Mouse (Mus musculus) gastrocnemius, postnatal 4 days (tissue): ENCODE measurements around the gene Utrn. TPM values are rescaled to one million over a fixed set of nuclear protein-coding genes. Genes with fewer than 3 reads are reported as not detected.

Experiments used
- DNase-seq, 2 experiments: peaks; one replicate each; pipeline ENCODE4 v3.0.0; 2021 to 2022; ENCODE audit warnings: low spot score in 2 of 2, mixed read lengths in 2 of 2
- total RNA-seq, 2 experiments: library from RNA; stranded (reverse); gene quantifications; 2 replicates each; pipeline ENCODE4 v1.2.3; 2021

Gene Utrn
- total RNA-seq, 2 experiments from 2014 or later = 95.1 to 101 TPM

- DNase-seq = no peak
Observed at GRCm38 (mm10) chr10:12549261-12549660, 319.9 kb downstream of the Utrn start.

DNA sequence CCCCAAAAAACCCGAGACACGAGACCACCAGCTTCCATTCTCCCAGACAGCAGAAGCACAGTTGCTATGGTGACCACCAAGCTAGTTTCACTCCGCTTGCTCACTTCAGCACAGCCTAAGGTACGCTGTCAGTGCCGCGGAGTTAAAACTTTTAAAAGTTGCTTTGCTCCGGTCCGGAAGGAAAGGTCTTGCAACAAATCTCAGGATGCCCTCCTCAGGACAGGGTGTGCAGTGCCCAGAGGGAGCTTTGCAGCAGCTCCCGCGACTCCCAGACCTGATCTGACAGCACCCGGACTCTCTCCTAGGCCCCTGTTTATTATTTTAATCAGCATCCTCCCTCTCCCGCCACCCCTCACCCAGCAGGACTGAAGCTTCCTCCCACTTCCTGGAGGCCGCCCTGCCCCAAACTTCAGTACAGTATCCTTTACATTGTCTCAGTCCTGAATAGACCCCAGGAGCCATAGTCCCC lies 320.5 kb downstream of the Utrn start:
- peak in 1 of 2 experiments; percentile 17 for DNase-seq

GRCm38 (mm10) chr10:12547037-12547625 lies 322.0 kb downstream of the Utrn start:
- DNase-seq = peak in 1 of 2 experiments; percentile 10

GRCm38 (mm10) chr10:12545440-12545839 lies 323.7 kb downstream of the Utrn start:
- no peak for DNase-seq

DNA sequence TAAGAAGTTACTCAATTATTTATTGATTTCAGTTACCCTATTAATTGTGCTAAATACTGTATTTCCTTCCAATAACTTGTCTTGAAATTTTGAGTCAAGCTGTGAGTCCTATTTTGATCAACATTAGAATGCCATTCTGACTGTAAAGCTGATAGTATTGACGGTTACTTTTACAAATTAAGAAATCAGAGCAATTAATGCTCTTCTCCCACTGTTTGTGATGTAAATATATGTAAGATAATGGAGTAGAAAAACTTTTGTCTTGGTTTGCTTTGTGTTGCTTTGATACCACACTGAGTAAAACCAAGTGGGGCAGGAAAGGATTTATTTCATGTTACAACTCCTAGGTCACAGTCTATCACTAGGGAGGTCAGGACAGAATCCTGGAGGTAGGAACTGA lies 327.4 kb downstream of the Utrn start:
- no peak for DNase-seq

GRCm38 (mm10) chr10:12535272-12535671 lies 333.9 kb downstream of the Utrn start:
- DNase-seq = no peak

DNA sequence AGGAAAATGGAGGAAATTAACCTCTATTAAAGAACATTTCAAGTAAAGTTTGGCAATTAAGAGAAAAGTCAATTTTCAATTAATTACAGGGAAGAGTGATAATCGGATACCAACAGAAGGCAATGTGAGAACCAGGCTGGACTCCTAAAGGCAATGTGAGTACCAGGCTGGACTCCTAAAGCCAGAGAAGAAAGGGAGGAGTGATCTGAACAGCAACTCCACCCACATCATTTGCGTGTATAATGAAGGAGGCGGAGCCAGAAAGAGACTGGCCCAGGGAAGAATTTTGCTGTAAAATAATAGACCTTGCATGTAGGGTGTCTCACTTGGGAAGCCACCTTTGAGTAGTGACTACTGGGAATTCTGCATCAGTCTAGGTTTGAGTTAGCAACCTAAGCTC lies 334.4 kb downstream of the Utrn start:
- no peak for DNase-seq

- no peak for DNase-seq
Observed at GRCm38 (mm10) chr10:12534301-12534700, 334.9 kb downstream of the Utrn start.

- no peak for DNase-seq
Observed at GRCm38 (mm10) chr10:12522078-12522477, 347.1 kb downstream of the Utrn start.

- no peak for DNase-seq
Observed at GRCm38 (mm10) chr10:12518162-12518561, 351.0 kb downstream of the Utrn start.

- DNase-seq = no peak
Observed at GRCm38 (mm10) chr10:12505568-12505967, 363.6 kb downstream of the Utrn start.

DNA sequence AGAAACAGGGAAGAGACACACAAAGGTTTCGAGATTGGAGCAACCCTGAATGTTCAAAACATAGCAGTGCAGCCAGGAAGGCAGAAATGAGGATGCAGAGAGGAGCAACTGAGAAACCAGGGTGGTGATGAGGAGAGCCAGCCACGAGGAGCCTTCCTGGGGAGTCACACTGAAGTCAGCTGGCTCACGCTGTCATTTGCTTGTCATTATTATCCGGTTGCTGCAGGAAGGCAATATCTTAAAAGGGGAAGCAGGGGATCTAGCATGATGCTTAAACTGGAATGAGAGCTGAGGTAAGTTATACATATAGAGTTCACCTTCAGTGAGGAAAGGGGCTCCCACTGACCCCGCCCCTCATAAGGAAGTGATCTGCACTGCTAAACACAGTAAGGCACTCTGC lies 368.7 kb downstream of the Utrn start:
- no peak for DNase-seq

DNA sequence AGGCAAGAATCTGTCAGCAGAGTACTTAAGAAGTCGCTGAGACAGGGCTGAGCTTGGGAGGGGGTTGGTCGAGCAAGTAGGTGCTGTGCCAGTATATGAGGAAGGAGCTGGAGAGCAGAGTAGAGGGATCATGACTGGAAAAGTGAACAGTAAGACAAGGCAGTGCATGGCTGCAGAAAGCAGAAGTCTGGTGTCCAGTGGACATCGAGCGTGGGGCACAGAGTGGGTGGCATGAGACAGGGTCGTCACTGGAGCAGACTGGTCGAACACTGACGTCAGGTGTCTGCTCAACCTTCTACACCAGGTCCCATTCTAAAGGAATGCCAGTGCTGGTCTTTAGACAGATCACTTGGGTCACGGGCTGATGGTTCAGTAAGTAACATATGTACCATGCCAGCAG lies 371.6 kb downstream of the Utrn start:
- no peak for DNase-seq

DNA sequence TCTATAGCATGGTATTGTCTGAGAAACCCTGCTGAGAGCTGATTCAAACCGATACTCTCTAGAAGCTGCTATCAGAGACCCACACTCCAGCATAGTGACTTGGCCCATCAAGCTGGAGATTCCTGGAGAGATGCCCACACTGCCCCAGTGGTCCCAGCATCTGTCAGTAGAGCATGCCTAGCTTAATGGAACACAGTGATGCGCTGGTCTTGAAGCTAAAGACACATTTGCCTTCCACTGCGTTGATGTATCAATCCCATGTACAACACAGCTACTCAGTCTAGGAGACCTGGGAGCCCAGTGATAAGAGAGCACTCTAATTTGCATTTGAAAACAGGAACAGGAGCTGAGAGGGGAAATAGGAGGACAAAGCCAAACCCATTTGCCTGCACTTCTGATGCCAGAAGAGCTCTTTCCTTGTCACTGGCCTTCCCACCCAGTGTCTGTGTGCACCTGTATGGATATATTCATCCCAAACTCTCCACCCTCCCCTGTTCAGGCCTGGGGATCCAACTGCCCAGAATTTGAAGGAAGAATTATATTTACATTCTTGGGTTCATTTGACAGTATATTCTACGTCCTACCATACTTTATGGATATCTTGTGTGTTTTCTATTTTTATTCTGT lies 379.5 kb downstream of the Utrn start:
- no peak for DNase-seq

- no peak for DNase-seq
Observed at GRCm38 (mm10) chr10:12488518-12488917, 380.6 kb downstream of the Utrn start.

GRCm38 (mm10) chr10:12488117-12488516 lies 381.0 kb downstream of the Utrn start:
- no peak for DNase-seq

- DNase-seq = no peak
Observed at GRCm38 (mm10) chr10:12483494-12483893, 385.7 kb downstream of the Utrn start.

DNA sequence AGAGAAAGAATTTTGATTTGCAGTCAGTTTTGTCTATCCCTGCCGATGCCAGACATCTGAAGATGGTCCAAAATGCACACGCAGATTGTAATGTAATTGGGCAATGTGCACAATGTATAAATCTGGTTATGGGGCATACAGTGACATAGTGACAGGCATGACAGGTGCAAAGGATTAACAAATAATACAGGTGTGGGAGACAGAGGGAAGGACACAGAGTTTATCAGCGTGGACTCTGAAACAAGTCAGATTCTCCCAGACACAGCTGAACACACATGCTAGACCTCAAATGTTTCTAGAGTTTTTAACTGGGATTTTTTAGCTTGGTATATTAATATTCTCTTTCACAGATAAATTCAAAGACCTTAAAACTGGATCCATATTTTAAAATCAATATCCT lies 386.2 kb downstream of the Utrn start:
- no peak for DNase-seq

DNA sequence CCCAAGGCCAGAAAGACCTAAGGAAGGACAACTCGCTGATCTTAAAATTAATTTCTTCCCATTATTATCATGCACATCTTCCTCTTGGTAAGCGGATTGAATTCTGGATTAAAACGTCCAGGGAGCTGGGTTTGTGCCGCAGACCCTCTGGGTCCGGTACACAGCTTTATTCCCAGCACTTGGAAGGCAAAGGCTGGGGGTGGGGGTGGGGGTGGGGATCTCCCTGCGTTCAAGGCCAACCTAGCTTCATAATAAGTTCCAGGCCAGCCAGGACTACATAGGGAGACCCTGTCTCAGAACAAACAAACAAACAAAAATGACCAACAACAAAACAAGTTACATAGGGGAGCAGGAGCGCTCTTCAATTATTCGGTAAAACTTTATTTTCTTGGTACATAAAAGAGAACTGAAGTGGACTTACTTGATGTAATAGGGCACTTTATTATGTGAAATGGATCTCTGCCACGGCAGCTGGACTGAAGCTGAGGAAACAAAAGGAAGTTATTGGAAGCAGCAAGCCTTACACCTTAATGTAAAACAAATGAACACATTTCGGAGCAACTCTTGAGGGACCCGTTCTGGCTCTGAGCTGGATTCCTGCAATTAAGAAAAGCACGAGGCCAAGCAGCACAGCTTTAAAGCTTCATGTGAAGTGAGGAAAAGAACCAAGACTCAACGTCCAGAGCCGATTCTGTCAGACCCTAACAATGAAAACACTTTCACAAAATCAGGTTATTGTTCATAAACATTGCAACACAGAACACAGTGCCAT lies 394.1 kb downstream of the Utrn start:
- DNase-seq = peak in 1 of 2 experiments; percentile 30

- no peak for DNase-seq
Observed at GRCm38 (mm10) chr10:12469391-12470057, 399.6 kb downstream of the Utrn start.

DNA sequence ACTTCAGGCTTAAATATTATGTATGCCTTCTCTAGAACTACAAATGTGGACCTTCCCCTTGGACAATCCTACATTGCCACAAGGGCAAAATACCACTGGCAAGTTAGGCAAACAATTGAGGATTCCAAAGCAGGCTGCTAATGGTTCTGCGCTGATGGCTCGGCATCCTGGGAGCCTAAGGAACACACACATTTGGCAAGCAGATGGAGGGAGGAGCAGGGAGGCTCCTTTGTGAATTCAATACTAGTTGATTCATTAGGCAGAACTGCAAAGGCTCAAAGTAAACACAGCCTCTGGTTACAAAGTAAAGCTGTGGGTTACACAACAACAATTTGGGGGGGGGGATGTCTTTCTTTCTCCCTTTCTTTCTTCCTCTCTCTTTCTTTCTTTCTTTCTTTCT lies 401.6 kb downstream of the Utrn start:
- DNase-seq = no peak

DNA sequence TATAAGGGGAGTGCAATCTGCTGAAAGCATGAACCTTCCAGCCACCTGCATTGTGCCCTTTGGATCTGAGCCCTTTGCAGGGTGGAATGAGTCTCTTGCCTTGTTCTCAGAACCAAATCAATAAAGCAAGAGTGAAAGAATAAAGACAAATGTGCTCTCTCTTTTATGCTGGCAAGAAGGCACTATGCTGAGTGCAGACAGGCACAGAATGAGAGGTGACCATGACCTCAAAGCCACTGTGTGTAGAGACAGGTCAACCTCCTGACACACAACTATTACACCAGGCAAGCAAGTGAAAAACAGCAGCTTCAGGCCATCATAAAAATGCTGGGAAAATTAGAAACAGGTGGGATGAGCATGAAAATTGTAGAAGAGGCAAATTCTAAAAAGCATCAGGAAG lies 408.2 kb downstream of the Utrn start:
- no peak for DNase-seq
